Mouse (Mus musculus) 416B (cell line): ENCODE measurements around the gene Dcst1.

Experiments used
- DNase-seq: peaks from one replicate; pipeline ENCODE4 v3.0.0; 2011; ENCODE audit warnings: low read depth

Gene Dcst1

DNA sequence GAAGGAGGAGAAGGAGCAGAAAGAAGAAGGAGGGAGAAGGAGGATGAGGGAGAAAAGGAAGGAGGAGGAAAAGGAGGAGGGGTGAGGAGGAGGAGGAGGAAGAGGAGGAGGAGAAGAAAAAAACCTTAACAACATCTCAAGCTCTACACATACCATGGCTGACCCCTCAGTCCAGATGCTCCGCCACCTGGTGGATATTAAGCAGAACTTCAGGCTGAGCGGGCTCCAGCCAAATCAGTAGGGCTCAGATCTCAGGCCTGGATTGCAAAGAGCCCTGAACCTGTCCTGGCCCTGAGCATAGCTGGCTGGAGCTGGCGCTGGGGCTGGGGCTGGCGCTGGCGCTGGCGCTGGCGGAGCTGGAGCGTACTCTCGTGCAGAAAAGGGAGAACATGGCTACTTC lies 57.0 kb downstream of the Dcst1 start:
- peak; percentile 75 for DNase-seq

- DNase-seq, result no peak
Observed at GRCm38 (mm10) chr3:89305551-89306325, 59.3 kb downstream of the Dcst1 start.

DNA sequence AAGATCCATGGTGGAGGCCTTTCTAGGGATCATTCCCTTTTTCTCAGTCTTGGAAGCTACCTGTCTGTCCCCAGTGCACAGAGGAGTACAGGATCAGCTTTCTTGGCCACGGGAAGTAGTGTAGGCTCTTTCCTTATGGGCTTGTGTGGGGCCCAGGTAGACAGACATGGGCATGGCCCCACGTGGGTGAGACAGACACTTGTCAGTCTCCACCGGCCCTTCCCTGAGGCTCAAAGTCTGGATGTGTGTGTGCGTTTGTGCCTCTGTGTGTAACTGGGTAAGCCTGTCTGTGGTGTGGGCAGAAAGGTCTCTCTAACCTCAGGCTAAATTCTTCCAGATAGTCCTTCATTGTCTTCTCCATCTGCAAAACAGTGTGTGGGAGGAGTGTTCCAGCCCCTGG lies 59.9 kb downstream of the Dcst1 start:
- DNase-seq, result no peak

GRCm38 (mm10) chr3:89304440-89304839 lies 60.6 kb downstream of the Dcst1 start:
- no peak for DNase-seq

DNA sequence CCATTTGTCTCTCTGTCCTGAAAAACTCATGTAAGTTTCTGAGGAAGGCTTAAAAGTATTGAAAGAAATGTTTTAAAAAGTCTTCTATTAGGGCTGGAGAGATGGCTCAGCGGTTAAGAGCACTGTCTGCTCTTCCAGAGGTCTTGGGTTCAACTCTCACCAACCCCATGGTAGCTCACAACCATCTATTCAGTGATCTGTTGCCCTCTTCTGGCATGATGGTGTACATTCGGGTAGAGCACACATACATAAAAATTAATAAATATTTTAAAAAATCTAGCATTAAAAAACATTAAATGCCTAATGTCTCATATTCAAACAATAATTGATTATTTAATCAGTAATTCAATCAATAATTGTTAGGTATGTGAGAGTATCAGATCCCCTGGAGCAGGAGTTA lies 64.5 kb downstream of the Dcst1 start:
- DNase-seq, result no peak
